Mouse (Mus musculus) hindbrain, embryonic 13.5 days (tissue): ENCODE measurements around the gene Lrrc8a. TPM values are rescaled to one million over a fixed set of nuclear protein-coding genes. Genes with fewer than 3 reads are reported as not detected.

ENCODE experiments used
- ATAC-seq: fragments of 200-750 bp; cut with Nextera tagmentation; 2 replicates; pipeline ENCODE4 v1.8.0; 2017; ENCODE audit warnings: moderate TSS enrichment; ENCODE audit not compliant: low FRiP score
- H3K27ac ChIP-seq: fragments of 300-500 bp; sonication (generic); 2 replicates; pipeline ENCODE4 v1.5.1; 2015; ENCODE audit warnings: inconsistent platforms, mild to moderate bottlenecking, moderate library complexity
- H3K27me3 ChIP-seq: fragments of 300-500 bp; sonication (generic); 2 replicates; pipeline ENCODE4 v1.6.1; 2015; ENCODE audit warnings: mild to moderate bottlenecking, inconsistent platforms
- H3K36me3 ChIP-seq: fragments of 300-500 bp; sonication (generic); 2 replicates; pipeline ENCODE4 v1.6.1; 2015; ENCODE audit warnings: mild to moderate bottlenecking, inconsistent platforms
- H3K4me1 ChIP-seq: fragments of 300-500 bp; sonication (generic); replicated peaks from 2 replicates; pipeline ENCODE4 v1.6.1; 2015; ENCODE audit warnings: inconsistent platforms
- H3K4me2 ChIP-seq: fragments of 300-500 bp; sonication (generic); 2 replicates; pipeline ENCODE4 v1.6.1; 2015; ENCODE audit warnings: inconsistent platforms, mild to moderate bottlenecking, moderate library complexity
- H3K4me3 ChIP-seq: fragments of 300-500 bp; sonication (generic); 2 replicates; pipeline ENCODE4 v1.5.1; 2015; ENCODE audit warnings: mild to moderate bottlenecking, inconsistent platforms
- H3K9ac ChIP-seq: fragments of 300-500 bp; sonication (generic); 2 replicates; pipeline ENCODE4 v1.6.1; 2015; ENCODE audit warnings: mild to moderate bottlenecking, inconsistent platforms
- H3K9me3 ChIP-seq: fragments of 300-500 bp; sonication (generic); 2 replicates; pipeline ENCODE4 v1.6.1; 2016; ENCODE audit warnings: inconsistent platforms
- WGBS: fragments of 180-500 bp; shearing (Covaris S2); methylation state at CpG from one replicate; pipeline ENCODE4 v1.1.7; 2015; 5-methylcytosine and 5-hydroxymethylcytosine counted together
- polyA plus RNA-seq: library from polyadenylated mRNA; unstranded; fragments of >200 nt; fragmentation: Nextera tagmentation; extraction: Ambion mirVana; gene quantifications from 2 replicates; pipeline ENCODE4 v1.2.1, GENCODE M21; 2015

Gene Lrrc8a
- polyA plus RNA-seq, 1 experiment from 2014 or later = 59.8 TPM

GRCm38 (mm10) chr2:30211408-30212168, 25.9 kb upstream of the Lrrc8a start:
- ATAC-seq = no peak
- Histone ChIP-seq H3K9ac (no peak overlapping the region), H3K36me3 (no peaks in the 10 kb centered on the region), H3K4me3 (no peak overlapping the region), H3K4me1 (peaks cover 6% of the 10 kb centered on the region), H3K27me3 (no peaks in the 10 kb centered on the region), H3K9me3 (no peaks in the 10 kb centered on the region), H3K4me2 (no peak overlapping the region), H3K27ac (no peak overlapping the region)
- 69% methylated on average over 6 of the region's 6 CpGs for WGBS

- no peak for ATAC-seq
- H3K9me3 ChIP-seq = no peaks in the 10 kb centered on the region
- no peak overlapping the region for H3K4me3 ChIP-seq
- H3K27ac ChIP-seq = no peak overlapping the region
- WGBS = 79% methylated on average over 4 of the region's 4 CpGs
- no peaks in the 10 kb centered on the region for H3K27me3 ChIP-seq
- no peak overlapping the region for H3K9ac ChIP-seq
- no peaks in the 10 kb centered on the region for H3K36me3 ChIP-seq
- 0 out of 2 replicates have a peak, but pooled peaks cover 1% of the 10 kb centered on the region for H3K4me1 ChIP-seq
- no peak overlapping the region for H3K4me2 ChIP-seq
Observed at GRCm38 (mm10) chr2:30212169-30212545, 25.4 kb upstream of the Lrrc8a start.

- Histone ChIP-seq H3K4me2 (no peak overlapping the region), H3K9ac (no peak overlapping the region), H3K9me3 (no peaks in the 10 kb centered on the region), H3K4me1 (no peaks in the 10 kb centered on the region), H3K27me3 (no peaks in the 10 kb centered on the region), H3K27ac (no peak overlapping the region), H3K4me3 (no peak overlapping the region), H3K36me3 (no peaks in the 10 kb centered on the region)
- no peak for ATAC-seq
- 93% methylated on average over 1 of the region's 1 CpGs for WGBS
Observed at GRCm38 (mm10) chr2:30212951-30213350, 24.6 kb upstream of the Lrrc8a start.

GRCm38 (mm10) chr2:30214745-30215144, 22.8 kb upstream of the Lrrc8a start:
- no peaks in the 10 kb centered on the region for H3K4me1 ChIP-seq
- ATAC-seq = no peak
- H3K27me3 ChIP-seq = no peaks in the 10 kb centered on the region
- no peak overlapping the region for H3K4me2 ChIP-seq
- WGBS = 86% methylated on average over 3 of the region's 3 CpGs
- H3K27ac ChIP-seq = no peak overlapping the region
- no peak overlapping the region for H3K9ac ChIP-seq
- H3K9me3 ChIP-seq = no peaks in the 10 kb centered on the region
- H3K36me3 ChIP-seq = no peaks in the 10 kb centered on the region
- H3K4me3 ChIP-seq = no peak overlapping the region

GRCm38 (mm10) chr2:30215493-30215892, 22.0 kb upstream of the Lrrc8a start:
- Histone ChIP-seq H3K9me3 (no peaks in the 10 kb centered on the region), H3K9ac (no peak overlapping the region), H3K4me2 (no peak overlapping the region), H3K27me3 (no peaks in the 10 kb centered on the region), H3K4me1 (no peaks in the 10 kb centered on the region), H3K36me3 (no peaks in the 10 kb centered on the region), H3K4me3 (no peak overlapping the region), H3K27ac (no peak overlapping the region)
- no peak for ATAC-seq
- WGBS = 88% methylated on average over 6 of the region's 6 CpGs

GRCm38 (mm10) chr2:30216293-30216692, 21.2 kb upstream of the Lrrc8a start:
- Histone ChIP-seq H3K27me3 (no peaks in the 10 kb centered on the region), H3K9me3 (no peaks in the 10 kb centered on the region), H3K27ac (no peak overlapping the region), H3K36me3 (no peaks in the 10 kb centered on the region), H3K9ac (no peak overlapping the region), H3K4me3 (no peak overlapping the region), H3K4me1 (no peaks in the 10 kb centered on the region), H3K4me2 (no peak overlapping the region)
- no peak for ATAC-seq
- 99% methylated on average over 5 of the region's 5 CpGs for whole genome bisulfite sequencing

- Histone ChIP-seq H3K9ac (no peak overlapping the region), H3K4me1 (peaks cover 34% of the 10 kb centered on the region), H3K36me3 (peaks cover 7% of the 10 kb centered on the region), H3K27ac (no peak overlapping the region), H3K4me3 (no peak overlapping the region), H3K9me3 (0 out of 2 replicates have a peak, but pooled peaks cover under 1% of the 10 kb centered on the region), H3K27me3 (no peaks in the 10 kb centered on the region), H3K4me2 (no peak overlapping the region)
- ATAC-seq = no peak
- WGBS = 85% methylated on average over 5 of the region's 5 CpGs
Observed at GRCm38 (mm10) chr2:30235593-30235992, 1.9 kb upstream of the Lrrc8a start.

GRCm38 (mm10) chr2:30236426-30237198, 903 bp upstream of the Lrrc8a start:
- peak overlapping the region; percentile 67 for H3K4me2 ChIP-seq
- H3K9me3 ChIP-seq = no peaks in the 10 kb centered on the region
- peaks cover 40% of the 10 kb centered on the region for H3K4me1 ChIP-seq
- H3K9ac ChIP-seq = peak overlapping the region; percentile 76
- 5% methylated on average over 18 of the region's 18 CpGs for WGBS
- peaks cover 17% of the 10 kb centered on the region for H3K36me3 ChIP-seq
- no peaks in the 10 kb centered on the region for H3K27me3 ChIP-seq
- peak overlapping the region; percentile 92 for H3K4me3 ChIP-seq
- peak overlapping the region; percentile 96 for H3K27ac ChIP-seq
- no peak for ATAC-seq

- Histone ChIP-seq H3K27ac (peak overlapping the region; percentile 96), H3K9ac (peak overlapping the region; percentile 96), H3K4me1 (peaks cover 53% of the 10 kb centered on the region), H3K4me3 (peak overlapping the region; percentile 92), H3K4me2 (peak overlapping the region; percentile 81), H3K36me3 (peaks cover 29% of the 10 kb centered on the region), H3K27me3 (no peaks in the 10 kb centered on the region), H3K9me3 (no peaks in the 10 kb centered on the region)
- peak; percentile 92 for ATAC-seq
- 0% methylated on average over 33 of the region's 42 CpGs for WGBS
Observed at GRCm38 (mm10) chr2:30237881-30238280, 366 bp downstream of the Lrrc8a start.

- Histone ChIP-seq H3K27ac (no peak overlapping the region), H3K36me3 (peaks cover 40% of the 10 kb centered on the region), H3K9ac (peak overlapping the region; percentile 96), H3K4me3 (peak overlapping the region; percentile 92), H3K4me1 (peaks cover 54% of the 10 kb centered on the region), H3K4me2 (peak overlapping the region; percentile 81), H3K9me3 (no peaks in the 10 kb centered on the region), H3K27me3 (no peaks in the 10 kb centered on the region)
- WGBS = 85% methylated on average over 3 of the region's 3 CpGs
- ATAC-seq = no peak
Observed at GRCm38 (mm10) chr2:30238906-30239465, 1.5 kb downstream of the Lrrc8a start.

GRCm38 (mm10) chr2:30239777-30240176, 2.3 kb downstream of the Lrrc8a start:
- Histone ChIP-seq H3K36me3 (peaks cover 48% of the 10 kb centered on the region), H3K27me3 (no peaks in the 10 kb centered on the region), H3K4me2 (peak overlapping the region; percentile 81), H3K9me3 (no peaks in the 10 kb centered on the region), H3K4me3 (peak overlapping the region; percentile 92; the same call in 1 of the 2 replicates), H3K4me1 (peaks cover 56% of the 10 kb centered on the region), H3K9ac (peak overlapping the region; percentile 96), H3K27ac (no peak overlapping the region)
- WGBS = 84% methylated on average over 4 of the region's 4 CpGs
- ATAC-seq = no peak

- WGBS = 80% methylated on average over 2 of the region's 2 CpGs
- ATAC-seq = no peak
- Histone ChIP-seq H3K9me3 (no peaks in the 10 kb centered on the region), H3K4me1 (peaks cover 59% of the 10 kb centered on the region), H3K4me2 (peak within 1 kb of the TSS; percentile 81), H3K9ac (peak within 1 kb of the TSS; percentile 96), H3K36me3 (peaks cover 51% of the 10 kb centered on the region), H3K27ac (no peak within 1 kb of the TSS), H3K4me3 (peak within 1 kb of the TSS; percentile 92; the same call in 1 of the 2 replicates), H3K27me3 (no peaks in the 10 kb centered on the region)
Observed at GRCm38 (mm10) chr2:30240267-30240666, 2.8 kb downstream of the Lrrc8a start, which contains the start of gene Gm28035. Gene Gm28035 (plus strand): TSS chr2:30240567.
